Mouse (Mus musculus) spleen, postnatal 14 days (tissue): ENCODE data around the gene Grb2.
A peak's percentile ranks its signal among the peaks of the same experiment; 100 is the strongest.

Experiments used
- DNase-seq, 2 experiments: peaks; one replicate each; pipeline ENCODE4 v3.0.0; 2021 to 2022; ENCODE audit warnings: low spot score in 2 of 2

The Grb2 gene

GRCm38 (mm10) chr11:115608421-115609399, 99.7 kb downstream of the Grb2 start:
- DNase-seq, result no peak

GRCm38 (mm10) chr11:115606733-115607132, 101.7 kb downstream of the Grb2 start:
- no peak for DNase-seq

GRCm38 (mm10) chr11:115604304-115604696, 104.1 kb downstream of the Grb2 start:
- peak in 1 of 2 experiments; percentile 22 for DNase-seq

- peak; percentile 85 to 93 for DNase-seq
Measured at GRCm38 (mm10) chr11:115603476-115604303, 104.7 kb downstream of the Grb2 start, which contains the start of the genes Mrps7 and Gga3. Mrps7 (plus strand) TSS chr11:115603925. Gga3 (minus strand) TSS chr11:115604051.

GRCm38 (mm10) chr11:115603128-115603475, 105.3 kb downstream of the Grb2 start:
- DNase-seq, result no peak

DNA sequence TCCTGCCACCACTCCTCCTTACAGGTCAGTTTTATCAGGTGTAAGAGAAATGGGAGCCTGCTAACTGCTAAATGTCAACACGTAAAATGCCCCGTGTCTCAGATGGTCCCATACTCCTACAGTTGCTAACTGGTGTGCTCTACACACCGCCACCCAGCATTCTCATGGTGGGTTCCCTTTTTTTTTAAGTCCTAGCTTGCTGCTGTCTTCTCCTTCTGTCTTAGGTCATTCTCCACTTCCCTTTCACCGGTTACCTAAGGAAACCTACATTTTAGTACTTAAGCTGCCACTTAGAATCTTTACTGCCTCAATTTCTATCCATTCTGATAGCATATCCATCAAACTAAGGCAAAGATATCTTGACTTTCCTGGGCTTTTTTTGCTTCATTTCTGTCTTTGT, 107.2 kb downstream of the Grb2 start:
- DNase-seq, result no peak

DNA sequence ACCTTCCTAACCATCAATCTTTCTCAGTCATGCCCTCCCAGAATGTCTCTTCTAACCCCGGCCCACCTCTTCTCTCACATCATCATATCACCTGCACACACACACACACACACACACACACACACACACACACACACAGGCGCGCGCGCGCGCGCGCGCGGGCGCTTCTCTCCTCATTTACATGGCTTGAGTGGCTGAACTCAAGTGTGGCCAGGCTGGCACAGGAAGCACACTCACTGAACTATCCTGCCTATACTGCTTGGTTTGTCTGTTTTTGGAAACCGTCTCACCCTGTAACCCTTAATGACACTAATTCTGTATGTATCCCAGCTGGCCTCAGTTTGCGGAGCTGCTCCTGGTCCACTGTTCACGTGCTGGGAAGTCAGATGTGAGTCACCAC, 107.7 kb downstream of the Grb2 start:
- DNase-seq, result no peak

- DNase-seq, result no peak
Measured at GRCm38 (mm10) chr11:115599722-115600121, 108.7 kb downstream of the Grb2 start.

GRCm38 (mm10) chr11:115598309-115598708, 110.1 kb downstream of the Grb2 start:
- DNase-seq, result no peak

DNA sequence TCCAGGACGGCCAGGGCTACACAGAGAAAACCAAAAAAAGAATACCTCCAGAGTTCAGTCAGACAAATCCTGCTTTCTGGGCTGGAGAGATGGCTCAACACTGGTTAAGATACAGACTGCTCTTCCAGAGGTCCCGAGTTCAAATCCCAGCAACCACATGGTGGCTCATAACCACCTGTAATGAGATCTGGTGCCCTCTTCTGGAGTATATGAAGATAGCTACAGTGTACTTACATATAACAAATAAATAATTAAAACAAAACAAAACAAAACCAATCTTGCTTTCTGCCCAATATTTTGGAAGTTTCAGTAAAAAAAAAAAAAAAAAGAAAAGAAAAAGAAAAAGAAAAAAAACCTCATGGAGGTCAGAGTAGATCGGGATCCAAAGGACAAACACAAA, 113.2 kb downstream of the Grb2 start:
- no peak for DNase-seq
